Mouse (Mus musculus): ENCODE measurements at regions not wholly inside any gene's neighbourhood (a gene's known extent, or its start where the extent isn't known, plus 50 kb on each side); places are given as distances from the start of the nearest gene placed in this dataset.
"Not testable (repeated sequence)": the region's sequence is repeated elsewhere in the genome, so short reads cannot be mapped to it uniquely, and the experiment has no call there.

GRCm38 (mm10) chr11:41090391-41090900 lies 335.3 kb upstream of the Ccng1 start:
- 94% methylated on average over 12 of the region's 14 CpGs for WGBS
- ATAC-seq (ENCODE audit: insufficient number of reproducible peaks, insufficient read depth, low FRiP score, low TSS enrichment, low read depth); H3K9me3 ChIP-seq; H3K27ac ChIP-seq; H3K4me1 ChIP-seq; H3K27me3 ChIP-seq; H3K4me3 ChIP-seq; H3K36me3 ChIP-seq; H3K9ac ChIP-seq; H3K4me2 ChIP-seq: not testable (repeated sequence)

- H3K9ac ChIP-seq = no peak overlapping the region
- WGBS = 69% methylated on average over 3 of the region's 3 CpGs
- H3K9me3 ChIP-seq = no peaks in the 10 kb centered on the region
- no peaks in the 10 kb centered on the region for H3K4me1 ChIP-seq
- no peak overlapping the region for H3K4me3 ChIP-seq
- no peak overlapping the region for H3K4me2 ChIP-seq
- H3K27ac ChIP-seq = no peak overlapping the region
- no peaks in the 10 kb centered on the region for H3K36me3 ChIP-seq
- no peaks in the 10 kb centered on the region for H3K27me3 ChIP-seq
- no peak for ATAC-seq (ENCODE audit: insufficient number of reproducible peaks, insufficient read depth, low FRiP score, low TSS enrichment, low read depth)
These were observed 308.5 kb upstream of the Ccng1 start for GRCm38 (mm10) chr11:41063570-41063969.

DNA sequence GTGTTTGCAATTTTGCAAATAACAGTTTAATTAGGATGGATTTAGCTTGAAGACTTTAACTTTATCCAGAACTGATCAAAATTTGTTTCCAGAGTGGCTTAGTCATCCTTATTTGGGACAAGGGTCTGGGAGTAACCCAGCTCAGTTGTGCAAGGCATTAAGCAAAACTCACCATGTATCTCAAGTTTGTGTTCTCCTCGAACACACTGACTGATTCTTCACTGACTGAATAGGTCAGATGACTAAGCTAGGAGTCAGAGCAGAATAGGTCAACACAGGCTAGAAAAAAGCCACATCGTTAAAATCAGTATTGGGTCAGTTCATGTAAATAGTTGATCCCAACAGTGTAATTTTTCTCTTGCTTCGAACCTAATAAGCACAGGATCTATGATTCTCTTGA lies 302.7 kb upstream of the Ccng1 start:
- WGBS = 58% methylated on average over 3 of the region's 3 CpGs
- Histone ChIP-seq H3K4me2 (no peak overlapping the region), H3K9ac (no peak overlapping the region), H3K27ac (no peak overlapping the region), H3K9me3 (no peaks in the 10 kb centered on the region), H3K36me3 (no peaks in the 10 kb centered on the region), H3K27me3 (no peaks in the 10 kb centered on the region), H3K4me3 (no peak overlapping the region), H3K4me1 (no peaks in the 10 kb centered on the region)
- no peak for ATAC-seq (ENCODE audit: insufficient number of reproducible peaks, insufficient read depth, low FRiP score, low TSS enrichment, low read depth)

DNA sequence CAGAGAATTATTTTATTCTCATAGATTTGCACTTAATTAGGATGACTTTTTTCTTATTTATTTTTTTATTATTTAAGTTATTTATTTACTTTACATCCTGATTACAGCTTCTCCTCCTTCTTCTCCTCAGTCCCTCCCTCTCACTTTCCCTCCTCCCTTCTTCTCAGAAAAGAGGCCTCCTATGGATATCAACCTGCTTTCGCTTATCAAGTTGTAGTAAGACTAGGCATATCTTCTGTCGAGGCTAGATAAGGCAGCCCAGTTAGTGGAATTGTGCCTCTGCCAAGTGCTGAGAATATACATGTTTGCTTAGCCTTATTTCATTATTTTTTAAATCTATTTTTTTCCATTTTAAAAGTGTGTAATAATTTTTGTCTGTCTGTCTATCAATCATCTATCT lies 274.9 kb upstream of the Ccng1 start:
- H3K9ac ChIP-seq = no peak overlapping the region
- H3K9me3 ChIP-seq = no peaks in the 10 kb centered on the region
- H3K4me2 ChIP-seq = no peak overlapping the region
- H3K4me1 ChIP-seq = no peaks in the 10 kb centered on the region
- WGBS = 91% methylated on average over 2 of the region's 2 CpGs
- no peaks in the 10 kb centered on the region for H3K27me3 ChIP-seq
- no peak overlapping the region for H3K27ac ChIP-seq
- H3K36me3 ChIP-seq = no peaks in the 10 kb centered on the region
- no peak overlapping the region for H3K4me3 ChIP-seq
- no peak for ATAC-seq (ENCODE audit: insufficient number of reproducible peaks, insufficient read depth, low FRiP score, low TSS enrichment, low read depth)

DNA sequence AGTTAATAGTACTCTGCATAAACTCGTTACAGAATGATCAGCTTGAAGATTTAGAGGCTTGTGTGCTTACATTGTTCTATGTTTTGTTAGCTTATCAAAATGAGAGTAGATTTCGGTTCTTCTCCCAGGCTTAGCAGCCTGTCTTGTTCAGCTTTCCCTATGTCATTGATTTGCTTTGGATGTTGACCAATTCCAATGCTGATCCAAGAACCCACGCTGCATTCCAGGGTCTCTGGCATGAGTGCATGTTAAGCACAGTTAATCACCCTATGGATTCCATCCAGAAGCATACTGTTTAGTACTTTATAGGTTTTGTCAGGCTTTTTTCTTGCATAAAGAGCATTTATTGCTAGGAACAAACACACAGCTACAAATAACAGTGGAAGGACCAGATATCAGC lies 255.0 kb upstream of the Ccng1 start:
- Histone ChIP-seq H3K27ac (no peak overlapping the region), H3K4me2 (no peak overlapping the region), H3K27me3 (no peaks in the 10 kb centered on the region), H3K4me3 (no peak overlapping the region), H3K9me3 (no peaks in the 10 kb centered on the region), H3K9ac (no peak overlapping the region), H3K4me1 (no peaks in the 10 kb centered on the region), H3K36me3 (no peaks in the 10 kb centered on the region)
- 71% methylated on average over 3 of the region's 3 CpGs for WGBS
- ATAC-seq (ENCODE audit: insufficient number of reproducible peaks, insufficient read depth, low FRiP score, low TSS enrichment, low read depth) = no peak

GRCm38 (mm10) chr11:40972806-40973205 lies 217.7 kb upstream of the Ccng1 start:
- H3K9ac ChIP-seq = no peak overlapping the region
- no peak overlapping the region for H3K27ac ChIP-seq
- no peaks in the 10 kb centered on the region for H3K4me1 ChIP-seq
- no peaks in the 10 kb centered on the region for H3K9me3 ChIP-seq
- H3K4me2 ChIP-seq = no peak overlapping the region
- ATAC-seq (ENCODE audit: insufficient number of reproducible peaks, insufficient read depth, low FRiP score, low TSS enrichment, low read depth) = no peak
- H3K36me3 ChIP-seq = no peaks in the 10 kb centered on the region
- H3K4me3 ChIP-seq = no peak overlapping the region
- no peaks in the 10 kb centered on the region for H3K27me3 ChIP-seq
- 86% methylated on average over 2 of the region's 2 CpGs for WGBS

GRCm38 (mm10) chr11:40927168-40927567 lies 172.1 kb upstream of the Ccng1 start:
- Histone ChIP-seq H3K27ac (no peak overlapping the region), H3K36me3 (no peaks in the 10 kb centered on the region), H3K9me3 (no peaks in the 10 kb centered on the region), H3K4me3 (peak overlapping the region; percentile 34), H3K27me3 (no peaks in the 10 kb centered on the region), H3K4me2 (peak overlapping the region; percentile 52), H3K4me1 (no peaks in the 10 kb centered on the region), H3K9ac (no peak overlapping the region)
- WGBS = 1% methylated on average over 12 of the region's 12 CpGs
- no peak for ATAC-seq (ENCODE audit: insufficient number of reproducible peaks, insufficient read depth, low FRiP score, low TSS enrichment, low read depth)

GRCm38 (mm10) chr11:40891485-40891884 lies 136.4 kb upstream of the Ccng1 start:
- 95% methylated on average over 1 of the region's 1 CpGs for WGBS
- Histone ChIP-seq H3K4me3 (no peak overlapping the region), H3K36me3 (no peaks in the 10 kb centered on the region)

GRCm38 (mm10) chr11:40884509-40884908 lies 129.4 kb upstream of the Ccng1 start:
- H3K27me3 ChIP-seq = no peaks in the 10 kb centered on the region
- H3K27ac ChIP-seq = no peak overlapping the region
- no peaks in the 10 kb centered on the region for H3K4me1 ChIP-seq
- no peak overlapping the region for H3K4me2 ChIP-seq
- no peaks in the 10 kb centered on the region for H3K9me3 ChIP-seq
- WGBS = 77% methylated on average over 5 of the region's 5 CpGs
- no peak overlapping the region for H3K4me3 ChIP-seq
- no peaks in the 10 kb centered on the region for H3K36me3 ChIP-seq
- ATAC-seq (ENCODE audit: insufficient number of reproducible peaks, insufficient read depth, low FRiP score, low TSS enrichment, low read depth) = no peak
- no peak overlapping the region for H3K9ac ChIP-seq

More at GRCm38 (mm10) chr11:40891485-40891884, 136.4 kb upstream of the Ccng1 start:
- H3K4me1 ChIP-seq = no peaks in the 10 kb centered on the region
- no peaks in the 10 kb centered on the region for H3K9me3 ChIP-seq
- H3K27ac ChIP-seq = no peak overlapping the region
- no peak overlapping the region for H3K4me2 ChIP-seq
- H3K27me3 ChIP-seq = no peaks in the 10 kb centered on the region
- no peak overlapping the region for H3K9ac ChIP-seq
- ATAC-seq (ENCODE audit: insufficient number of reproducible peaks, insufficient read depth, low FRiP score, low TSS enrichment, low read depth) = no peak

DNA sequence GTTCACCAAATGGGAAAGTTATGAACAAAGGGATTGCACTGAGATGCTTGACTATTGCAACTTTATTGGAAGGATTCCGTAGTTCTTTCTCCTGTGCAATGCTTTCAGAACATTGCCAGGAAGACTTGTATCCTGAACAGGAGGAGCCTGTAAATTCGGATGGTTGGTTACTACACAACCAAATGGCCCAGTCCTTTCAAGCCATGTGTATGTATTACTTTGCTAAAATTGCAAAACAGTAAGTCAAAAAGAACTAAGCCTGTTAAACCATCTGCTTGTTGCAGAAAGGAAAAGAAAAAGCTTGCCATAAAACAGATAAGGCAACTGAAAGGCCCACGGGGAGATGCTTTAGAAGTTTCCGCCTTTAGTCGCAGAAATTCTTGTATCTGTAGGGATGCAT lies 124.5 kb upstream of the Ccng1 start:
- H3K4me2 ChIP-seq = no peak overlapping the region
- no peak overlapping the region for H3K9ac ChIP-seq
- no peaks in the 10 kb centered on the region for H3K9me3 ChIP-seq
- no peaks in the 10 kb centered on the region for H3K27me3 ChIP-seq
- H3K36me3 ChIP-seq = no peaks in the 10 kb centered on the region
- whole genome bisulfite sequencing = 89% methylated on average over 5 of the region's 5 CpGs
- no peak overlapping the region for H3K27ac ChIP-seq
- no peak for ATAC-seq (ENCODE audit: insufficient number of reproducible peaks, insufficient read depth, low FRiP score, low TSS enrichment, low read depth)
- no peak overlapping the region for H3K4me3 ChIP-seq
- no peaks in the 10 kb centered on the region for H3K4me1 ChIP-seq

- Histone ChIP-seq H3K27me3 (no peaks in the 10 kb centered on the region), H3K4me3 (no peak overlapping the region), H3K4me1 (no peaks in the 10 kb centered on the region), H3K27ac (no peak overlapping the region), H3K4me2 (no peak overlapping the region), H3K36me3 (no peaks in the 10 kb centered on the region), H3K9me3 (no peaks in the 10 kb centered on the region), H3K9ac (no peak overlapping the region)
- WGBS = 90% methylated on average over 2 of the region's 2 CpGs
- ATAC-seq (ENCODE audit: insufficient number of reproducible peaks, insufficient read depth, low FRiP score, low TSS enrichment, low read depth) = no peak
These were observed 117.9 kb upstream of the Ccng1 start for GRCm38 (mm10) chr11:40873002-40873401.

- WGBS = 22% methylated on average over 2 of the region's 2 CpGs
- ATAC-seq (ENCODE audit: insufficient number of reproducible peaks, insufficient read depth, low FRiP score, low TSS enrichment, low read depth) = no peak
These were observed 110.6 kb upstream of the Ccng1 start for GRCm38 (mm10) chr11:40865694-40866093.

GRCm38 (mm10) chr11:40851361-40851760 lies 96.2 kb upstream of the Ccng1 start:
- Histone ChIP-seq H3K9me3 (no peaks in the 10 kb centered on the region), H3K36me3 (no peaks in the 10 kb centered on the region), H3K27ac (no peak overlapping the region), H3K4me2 (no peak overlapping the region), H3K27me3 (no peaks in the 10 kb centered on the region), H3K4me1 (no peaks in the 10 kb centered on the region), H3K9ac (no peak overlapping the region), H3K4me3 (no peak overlapping the region)
- 96% methylated on average over 1 of the region's 1 CpGs for WGBS
- no peak for ATAC-seq (ENCODE audit: insufficient number of reproducible peaks, insufficient read depth, low FRiP score, low TSS enrichment, low read depth)

More at GRCm38 (mm10) chr11:40865694-40866093, 110.6 kb upstream of the Ccng1 start:
- Histone ChIP-seq H3K27me3 (no peaks in the 10 kb centered on the region), H3K9ac (no peak overlapping the region), H3K27ac (no peak overlapping the region), H3K4me3 (no peak overlapping the region), H3K4me1 (no peaks in the 10 kb centered on the region), H3K9me3 (no peaks in the 10 kb centered on the region), H3K4me2 (no peak overlapping the region), H3K36me3 (no peaks in the 10 kb centered on the region)
